Mouse (Mus musculus): ENCODE results near the gene Pced1a.

GRCm38 (mm10) chr2:130412775-130413174 is 11.7 kb downstream of the Pced1a start:
- TF ChIP-seq CTCF (IDR thresholded peaks at IDR 0.05; ENCODE audit: low read depth), result no peak
- no peak for TF ChIP-seq EP300 (IDR thresholded peaks at IDR 0.05; ENCODE audit: low read depth)

Measured in liver, postnatal 0 days (tissue).